Mouse (Mus musculus) MEL (cell line): ENCODE results near the gene Tmem164. TPM values are rescaled to one million over a fixed set of nuclear protein-coding genes. Genes with fewer than 3 reads are reported as not detected.

Source experiments
- DNase-seq: peaks from one replicate; pipeline ENCODE4 v3.0.0; 2011; ENCODE audit warnings: low read depth, low spot score
- H3K27ac ChIP-seq: 2 replicates; pipeline ENCODE4 v1.5.1; 2012; ENCODE audit warnings: low read depth, mild to moderate bottlenecking, control low read depth, low read length, moderate library complexity; ENCODE audit not compliant: control insufficient read depth
- H3K27me3 ChIP-seq, 2 experiments: fragments of 150-350 bp in 1 of 2; sonication (generic) in 1 of 2; 2 replicates each; pipeline ENCODE4 v1.6.1; 2012; ENCODE audit warnings: low read length in 2 of 2, mild to moderate bottlenecking in 2 of 2, improper control_type of control experiment in 1 of 2, moderate library complexity in 1 of 2; ENCODE audit not compliant: insufficient read depth in 2 of 2, control insufficient read depth in 1 of 2
- H3K36me3 ChIP-seq, 2 experiments: 2 replicates each; pipeline ENCODE4 v1.6.1; 2012 to 2014; ENCODE audit warnings: low read length in 2 of 2, improper control_type of control experiment in 1 of 2, inconsistent platforms in 1 of 2, mild to moderate bottlenecking in 1 of 2; ENCODE audit not compliant: insufficient read depth in 2 of 2, control insufficient read depth in 1 of 2
- H3K4me1 ChIP-seq, 2 experiments: fragments of 150-350 bp in 1 of 2; sonication (generic) in 1 of 2; 2 replicates each; pipeline ENCODE4 v1.6.1; 2012; ENCODE audit warnings: low read length in 2 of 2, improper control_type of control experiment in 1 of 2, mild to moderate bottlenecking in 1 of 2; ENCODE audit not compliant: insufficient read depth in 2 of 2, control insufficient read depth in 1 of 2
- H3K4me3 ChIP-seq, 2 experiments: fragments of 150-350 bp in 1 of 2; sonication (generic) in 1 of 2; 2 replicates each; pipeline ENCODE4 v1.5.1; 2012; ENCODE audit warnings: low read depth in 2 of 2, low read length in 2 of 2, mild to moderate bottlenecking in 2 of 2, moderate library complexity in 2 of 2, control low read depth in 1 of 2, improper control_type of control experiment in 1 of 2; ENCODE audit not compliant: control insufficient read depth in 1 of 2, insufficient read depth in 1 of 2
- H3K79me2 ChIP-seq: 2 replicates; pipeline ENCODE4 v1.6.1; 2012; ENCODE audit warnings: mild to moderate bottlenecking, low read length, moderate library complexity; ENCODE audit not compliant: control insufficient read depth, poor library complexity, insufficient read depth
- H3K9ac ChIP-seq: 2 replicates; pipeline ENCODE4 v1.6.1; 2012; ENCODE audit warnings: low read depth, mild to moderate bottlenecking, control low read depth, low read length, moderate library complexity; ENCODE audit not compliant: control insufficient read depth, poor library complexity, severe bottlenecking
- H3K9me3 ChIP-seq: fragments of 150-350 bp; sonication (generic); replicated peaks from 2 replicates; pipeline ENCODE4 v1.6.1; 2012; ENCODE audit warnings: mild to moderate bottlenecking, low read length, improper control_type of control experiment, moderate library complexity; ENCODE audit not compliant: insufficient read depth
- BHLHE40 ChIP-seq: IDR thresholded peaks from 2 replicates; pipeline ENCODE4 v1.6.1; 2012; ENCODE audit warnings: low read depth, mild to moderate bottlenecking, inconsistent platforms, low read length, improper control_type of control experiment, borderline replicate concordance
- CTCF ChIP-seq, 3 experiments: IDR thresholded peaks in 2 of 3; conservative IDR thresholded peaks in 1 of 3; 2 replicates each; pipeline ENCODE4 v1.5.1; 2011 to 2012; ENCODE audit warnings: low read length in 3 of 3, low read depth in 2 of 3, mild to moderate bottlenecking in 2 of 3, improper control_type of control experiment in 1 of 3, inconsistent platforms in 1 of 3, mixed read lengths in 1 of 3, moderate library complexity in 1 of 3; ENCODE audit not compliant: control insufficient read depth in 1 of 3, insufficient read depth in 1 of 3, poor library complexity in 1 of 3, severe bottlenecking in 1 of 3
- ELF1 ChIP-seq: IDR thresholded peaks from 2 replicates; pipeline ENCODE4 v1.6.1; 2014; ENCODE audit warnings: low read depth, mild to moderate bottlenecking, inconsistent platforms, low read length, improper control_type of control experiment, moderate library complexity
- EP300 ChIP-seq, 2 experiments: IDR thresholded peaks; 2 replicates each; pipeline ENCODE4 v1.6.1; 2011; ENCODE audit warnings: improper control_type of control experiment in 2 of 2, low read length in 2 of 2, low read depth in 1 of 2, mild to moderate bottlenecking in 1 of 2
- ETS1 ChIP-seq: IDR thresholded peaks from 2 replicates; pipeline ENCODE4 v1.6.1; 2012; ENCODE audit warnings: low read depth, mild to moderate bottlenecking, inconsistent platforms, low read length, improper control_type of control experiment, moderate library complexity
- GATA1 ChIP-seq: IDR thresholded peaks from 2 replicates; pipeline ENCODE4 v1.6.1; 2011; ENCODE audit warnings: low read depth, low read length, improper control_type of control experiment
- HCFC1 ChIP-seq: IDR thresholded peaks from 2 replicates; pipeline ENCODE4 v1.6.1; 2012; ENCODE audit warnings: low read depth, mild to moderate bottlenecking, inconsistent platforms, low read length, improper control_type of control experiment, moderate library complexity
- KAT2A ChIP-seq: conservative IDR thresholded peaks from 2 replicates; pipeline ENCODE4 v1.6.1; 2012; ENCODE audit warnings: low read depth, low read length, improper control_type of control experiment, inconsistent platforms
- MAFK ChIP-seq: IDR thresholded peaks from 2 replicates; pipeline ENCODE4 v1.6.1; 2011; ENCODE audit warnings: low read depth, mild to moderate bottlenecking, low read length, improper control_type of control experiment, borderline replicate concordance
- MAX ChIP-seq: IDR thresholded peaks from 2 replicates; pipeline ENCODE4 v1.6.1; 2011; ENCODE audit warnings: low read length, improper control_type of control experiment
- MAZ ChIP-seq: IDR thresholded peaks from 2 replicates; pipeline ENCODE4 v1.6.1; 2012; ENCODE audit warnings: low read depth, mild to moderate bottlenecking, inconsistent platforms, low read length, improper control_type of control experiment
- MXI1 ChIP-seq: IDR thresholded peaks from 2 replicates; pipeline ENCODE4 v1.6.1; 2011; ENCODE audit warnings: mild to moderate bottlenecking, low read depth, low read length, improper control_type of control experiment
- MYB ChIP-seq: IDR thresholded peaks from 2 replicates; pipeline ENCODE4 v1.6.1; 2011; ENCODE audit warnings: mild to moderate bottlenecking, low read depth, low read length, improper control_type of control experiment
- MYC ChIP-seq: IDR thresholded peaks from 2 replicates; pipeline ENCODE4 v1.6.1; 2011; ENCODE audit warnings: low read depth, mild to moderate bottlenecking, low read length, improper control_type of control experiment, moderate library complexity
- NRF1 ChIP-seq: IDR thresholded peaks from 2 replicates; pipeline ENCODE4 v1.6.1; 2014; ENCODE audit warnings: low read depth, mild to moderate bottlenecking, inconsistent platforms, low read length, improper control_type of control experiment, moderate library complexity; ENCODE audit not compliant: poor library complexity, insufficient read depth, severe bottlenecking
- POLR2A ChIP-seq, 2 experiments: IDR thresholded peaks; 2 replicates each; pipeline ENCODE4 v1.6.1; 2011 to 2012; ENCODE audit warnings: low read length in 2 of 2, mild to moderate bottlenecking in 2 of 2, control low read depth in 1 of 2, improper control_type of control experiment in 1 of 2, low read depth in 1 of 2, moderate library complexity in 1 of 2; ENCODE audit not compliant: control insufficient read depth in 1 of 2, insufficient read depth in 1 of 2, poor library complexity in 1 of 2
- POLR2AphosphoS2 ChIP-seq: IDR thresholded peaks from 2 replicates; pipeline ENCODE4 v1.6.1; 2011; ENCODE audit warnings: low read length, improper control_type of control experiment
- RAD21 ChIP-seq: IDR thresholded peaks from 2 replicates; pipeline ENCODE4 v1.6.1; 2011; ENCODE audit warnings: mild to moderate bottlenecking, low read depth, low read length, improper control_type of control experiment
- RCOR1 ChIP-seq: IDR thresholded peaks from 2 replicates; pipeline ENCODE4 v1.6.1; 2012; ENCODE audit warnings: low read depth, mild to moderate bottlenecking, inconsistent platforms, low read length, improper control_type of control experiment
- SIN3A ChIP-seq: IDR thresholded peaks from 2 replicates; pipeline ENCODE4 v1.6.1; 2012; ENCODE audit warnings: low read length, improper control_type of control experiment, inconsistent platforms
- SMC3 ChIP-seq: IDR thresholded peaks from 2 replicates; pipeline ENCODE4 v1.6.1; 2011; ENCODE audit warnings: low read depth, low read length, improper control_type of control experiment
- TAL1 ChIP-seq: IDR thresholded peaks from 2 replicates; pipeline ENCODE4 v1.6.1; 2012; ENCODE audit warnings: mild to moderate bottlenecking, inconsistent platforms, low read length, moderate library complexity, mixed read lengths
- TBP ChIP-seq: IDR thresholded peaks from 2 replicates; pipeline ENCODE4 v1.8.0; 2011; ENCODE audit warnings: low read depth, low read length, improper control_type of control experiment
- TCF12 ChIP-seq: IDR thresholded peaks from 2 replicates; pipeline ENCODE4 v1.6.1; 2014; ENCODE audit warnings: low read depth, mild to moderate bottlenecking, inconsistent platforms, low read length, improper control_type of control experiment, moderate library complexity
- UBTF ChIP-seq: IDR thresholded peaks from 2 replicates; pipeline ENCODE4 v1.6.1; 2012; ENCODE audit warnings: low read depth, mild to moderate bottlenecking, inconsistent platforms, low read length, improper control_type of control experiment, moderate library complexity, borderline replicate concordance; ENCODE audit not compliant: insufficient read depth
- USF2 ChIP-seq, 2 experiments: IDR thresholded peaks; 2 replicates each; pipeline ENCODE4 v1.6.1; 2011 to 2012; ENCODE audit warnings: improper control_type of control experiment in 2 of 2, low read length in 2 of 2, borderline replicate concordance in 1 of 2, inconsistent platforms in 1 of 2, low read depth in 1 of 2, mild to moderate bottlenecking in 1 of 2; ENCODE audit not compliant: insufficient read depth in 1 of 2
- ZC3H11A ChIP-seq: IDR thresholded peaks from 2 replicates; pipeline ENCODE4 v1.6.1; 2012; ENCODE audit warnings: low read depth, mild to moderate bottlenecking, inconsistent platforms, low read length, improper control_type of control experiment
- ZKSCAN1 ChIP-seq: IDR thresholded peaks from 2 replicates; pipeline ENCODE4 v1.6.1; 2012; ENCODE audit warnings: low read depth, mild to moderate bottlenecking, inconsistent platforms, low read length, improper control_type of control experiment, moderate library complexity
- ZMIZ1 ChIP-seq: IDR thresholded peaks from 2 replicates; pipeline ENCODE4 v1.6.1; 2012; ENCODE audit warnings: low read depth, mild to moderate bottlenecking, inconsistent platforms, low read length, improper control_type of control experiment, moderate library complexity
- ZNF384 ChIP-seq: IDR thresholded peaks from 2 replicates; pipeline ENCODE4 v1.6.1; 2012; ENCODE audit warnings: low read depth, mild to moderate bottlenecking, inconsistent platforms, low read length, improper control_type of control experiment
- polyA plus RNA-seq, 2 experiments: library from polyadenylated mRNA; stranded (reverse) in 1 of 2; unstranded in 1 of 2; fragments of >175 nt in 1 of 2; fragments of >200 nt in 1 of 2; gene quantifications; 2 replicates each; pipeline versions ENCODE4 v1.2.1 to v1.2.4; 2012; ENCODE audit warnings: low replicate concordance in 2 of 2, low read depth in 1 of 2; ENCODE audit not compliant: insufficient read length in 2 of 2, insufficient read depth in 1 of 2, missing spikeins in 1 of 2
- total RNA-seq: library from RNA; depleted of rRNA; stranded (reverse); fragments of 300-350 nt; gene quantifications from 2 replicates; pipeline ENCODE4 v1.2.3, GENCODE M21; 2012

The Tmem164 gene
- total and polyA plus RNA-seq, 3 experiments = 34.3 to 92.4 (median 72.8) TPM

- Histone ChIP-seq H3K9ac (no peak overlapping the region), H3K4me3 (no peak overlapping the region), H3K9me3 (no peaks in the 10 kb centered on the region), H3K36me3 (peaks cover 14 to 63% of the 10 kb centered on the region in 2 experiments), H3K4me1 (peaks cover 41 to 44% of the 10 kb centered on the region in 2 experiments), H3K27me3 (no peaks in the 10 kb centered on the region), H3K79me2 (peaks cover 3% of the 10 kb centered on the region), H3K27ac (no peak overlapping the region)
- DNase-seq = no peak
- no peak for TF ChIP-seq ZKSCAN1
- no peak for TF ChIP-seq MYC
- TF ChIP-seq MAX = no peak
- no peak for TF ChIP-seq MAZ
- TF ChIP-seq RAD21 = no peak
- TF ChIP-seq USF2 (IDR thresholded peaks at IDR 0.05; ENCODE audit: borderline replicate concordance in 1 of 2, insufficient read depth in 1 of 2, low read depth in 1 of 2, low read length in 2 of 2) = no peak
- no peak for TF ChIP-seq POLR2A (IDR thresholded peaks at IDR 0.05; ENCODE audit: control insufficient read depth in 1 of 2, insufficient read depth in 1 of 2, low read depth in 1 of 2, low read length in 2 of 2, poor library complexity in 1 of 2)
- TF ChIP-seq GATA1 = no peak
- TF ChIP-seq HCFC1 = no peak
- TF ChIP-seq NRF1 = no peak
- no peak for TF ChIP-seq CTCF (IDR thresholded peaks at IDR 0.05 in 2 of 3, conservative IDR thresholded peaks at IDR 0.05 in 1 of 3; ENCODE audit: control insufficient read depth in 1 of 3, insufficient read depth in 1 of 3, low read depth in 2 of 3, low read length in 3 of 3, poor library complexity in 1 of 3, severe bottlenecking in 1 of 3)
These were observed 46.6 kb downstream of the Tmem164 start for GRCm38 (mm10) chrX:142727847-142728246.

- Histone ChIP-seq H3K9me3 (no peaks in the 10 kb centered on the region), H3K27me3 (no peaks in the 10 kb centered on the region), H3K4me1 (peaks cover 32 to 34% of the 10 kb centered on the region in 2 experiments), H3K4me3 (no peak overlapping the region), H3K9ac (no peak overlapping the region), H3K27ac (peak overlapping the region; percentile 50), H3K79me2 (peaks cover 2% of the 10 kb centered on the region; the same call in 1 of the 2 replicates), H3K36me3 (peaks cover 19 to 51% of the 10 kb centered on the region in 2 experiments)
- DNase-seq = peak; percentile 83
- TF ChIP-seq KAT2A (no peak), POLR2A (IDR thresholded peaks at IDR 0.05; ENCODE audit: control insufficient read depth in 1 of 2, insufficient read depth in 1 of 2, low read depth in 1 of 2, low read length in 2 of 2, poor library complexity in 1 of 2) (no peak), RAD21 (no peak), NRF1 (no peak), MYB (no peak), POLR2AphosphoS2 (no peak), RCOR1 (peak; percentile 53; the same call in 1 of the 2 replicates), MAFK (no peak), MYC (no peak), UBTF (no peak), ZC3H11A (no peak), USF2 (IDR thresholded peaks at IDR 0.05; ENCODE audit: borderline replicate concordance in 1 of 2, insufficient read depth in 1 of 2, low read depth in 1 of 2, low read length in 2 of 2) (no peak), GATA1 (peak; percentile 81), TAL1 (peak; percentile 53), SIN3A (peak; percentile 44; the same call in 1 of the 2 replicates), TBP (no peak), HCFC1 (0 out of 2 replicates have a peak, but pooled peaks have one; percentile 31), ZNF384 (peak; percentile 32; the same call in 1 of the 2 replicates), SMC3 (peak; percentile 9; the same call in 1 of the 2 replicates), BHLHE40 (peak; percentile 23; the same call in 1 of the 2 replicates), MXI1 (no peak), EP300 (IDR thresholded peaks at IDR 0.05; ENCODE audit: low read depth in 1 of 2, low read length in 2 of 2) (peak; percentile 76 to 91), ZMIZ1 (no peak), ETS1 (peak; percentile 44; the same call in 1 of the 2 replicates), TCF12 (peak; percentile 76), ELF1 (0 out of 2 replicates have a peak, but pooled peaks have one; percentile 34)
These were observed 47.8 kb downstream of the Tmem164 start for GRCm38 (mm10) chrX:142729040-142729439.
